Mouse (Mus musculus) kidney, adult 2 months (tissue): ENCODE data around the gene Foxr1. TPM values are rescaled to one million over a fixed set of nuclear protein-coding genes. Genes with fewer than 3 reads are reported as not detected.
"Not testable (repeated sequence)": the region's sequence is repeated elsewhere in the genome, so short reads cannot be mapped to it uniquely, and the experiment has no call there.

ENCODE experiments used
- DNase-seq: peaks from one replicate; pipeline ENCODE4 v3.0.0; 2021
- H3K27ac ChIP-seq: fragments of 200-500 bp; 2 replicates; pipeline ENCODE4 v1.5.1; 2012; ENCODE audit warnings: low read depth, low read length, control low read depth, inconsistent platforms; ENCODE audit not compliant: insufficient read depth
- H3K27me3 ChIP-seq: fragments of 200-500 bp; replicated peaks from 2 replicates; pipeline ENCODE4 v1.6.1; 2012; ENCODE audit warnings: mild to moderate bottlenecking, moderate library complexity, low read length, inconsistent platforms; ENCODE audit not compliant: control insufficient read depth, insufficient read depth
- H3K36me3 ChIP-seq: fragments of 200-500 bp; 2 replicates; pipeline ENCODE4 v1.6.1; 2012; ENCODE audit warnings: mild to moderate bottlenecking, moderate library complexity, low read length, inconsistent platforms; ENCODE audit not compliant: control insufficient read depth, insufficient read depth
- H3K4me1 ChIP-seq: fragments of 200-500 bp; 2 replicates; pipeline ENCODE4 v1.6.1; 2011; ENCODE audit warnings: low read length; ENCODE audit not compliant: control insufficient read depth, insufficient read depth
- H3K4me3 ChIP-seq: fragments of 200-500 bp; 2 replicates; pipeline ENCODE4 v1.5.1; 2011; ENCODE audit warnings: mild to moderate bottlenecking, low read depth, low read length, control low read depth; ENCODE audit not compliant: insufficient read depth
- CTCF ChIP-seq: fragments of 200-500 bp; conservative IDR thresholded peaks from 2 replicates; pipeline ENCODE4 v1.5.1; 2011; ENCODE audit warnings: low read depth, mild to moderate bottlenecking, control low read depth, low read length, moderate library complexity, mixed read lengths; ENCODE audit not compliant: insufficient read depth, insufficient read length
- POLR2A ChIP-seq: fragments of 200-500 bp; IDR thresholded peaks from one replicate; pipeline ENCODE4 v1.6.1; 2011; ENCODE audit warnings: low read depth, low read length, control low read depth
- WGBS: fragments of 180-500 bp; shearing (Covaris S2); methylation state at CpG from one replicate; pipeline ENCODE4 v1.1.7; 2018; 5-methylcytosine and 5-hydroxymethylcytosine counted together
- polyA plus RNA-seq: library from polyadenylated mRNA; depleted of rRNA; stranded (reverse); fragments of >200 nt; gene quantifications from 2 replicates; pipeline ENCODE4 v1.2.3, GENCODE M21; 2012

The Foxr1 gene
- polyA plus RNA-seq, 1 experiment, result not detected

DNA sequence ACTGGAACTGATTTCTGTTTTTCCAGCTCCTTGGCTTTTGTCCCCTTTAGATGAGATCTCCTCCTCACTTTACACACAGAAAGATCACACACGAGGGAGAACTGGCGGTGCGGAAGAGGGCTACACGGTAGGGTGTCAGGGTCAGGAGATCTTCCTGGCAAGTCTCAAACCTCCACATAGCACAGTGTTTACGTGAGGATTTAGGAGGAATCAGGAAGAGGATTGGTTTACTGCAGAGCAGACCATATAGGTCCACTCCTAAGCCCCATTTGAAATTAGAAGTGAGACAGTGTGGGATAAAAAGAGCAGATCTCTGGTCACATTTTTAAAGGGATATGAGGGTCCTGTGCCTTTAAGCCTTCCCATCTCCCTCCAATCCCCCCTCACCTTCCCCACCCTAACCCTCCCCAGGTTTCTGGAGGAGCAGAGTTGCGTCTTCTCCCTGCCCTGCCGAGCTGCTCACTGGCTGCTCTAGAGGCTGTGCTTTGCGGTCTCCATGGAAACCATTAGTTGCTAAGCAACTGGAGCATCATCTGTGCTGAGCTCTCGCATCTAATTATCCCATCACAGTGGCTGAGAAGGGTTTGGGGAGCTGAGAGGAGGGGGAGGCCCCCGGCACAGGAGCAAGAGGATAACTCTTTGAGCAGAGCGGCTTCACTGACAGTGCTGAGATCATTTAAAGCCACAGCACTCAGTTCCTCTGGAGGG lies 16.3 kb upstream of the Foxr1 start:
- no peak for TF ChIP-seq POLR2A
- TF ChIP-seq CTCF, result no peak
- Histone ChIP-seq H3K27ac (no peak overlapping the region), H3K36me3 (no peaks in the 10 kb centered on the region), H3K4me3 (no peak overlapping the region), H3K4me1 (no peaks in the 10 kb centered on the region), H3K27me3 (no peaks in the 10 kb centered on the region)
- 28% methylated on average over 11 of the region's 11 CpGs for WGBS
- DNase-seq, result no peak

GRCm38 (mm10) chr9:44454891-44455220 lies 13.9 kb upstream of the Foxr1 start, which contains the start of gene Upk2:
Upk2 (minus strand) TSS chr9:44454976.
- WGBS, result 48% methylated on average over 4 of the region's 4 CpGs
- H3K27me3 ChIP-seq, result no peaks in the 10 kb centered on the region
- peak; percentile 42 for TF ChIP-seq CTCF
- no peak for TF ChIP-seq POLR2A
- no peaks in the 10 kb centered on the region for H3K4me1 ChIP-seq
- H3K4me3 ChIP-seq, result no peak within 1 kb of the TSS
- DNase-seq, result no peak
- no peaks in the 10 kb centered on the region for H3K36me3 ChIP-seq
- no peak within 1 kb of the TSS for H3K27ac ChIP-seq

- Histone ChIP-seq H3K27me3 (no peaks in the 10 kb centered on the region), H3K4me1 (no peaks in the 10 kb centered on the region), H3K4me3 (no peak overlapping the region), H3K27ac (no peak overlapping the region), H3K36me3 (no peaks in the 10 kb centered on the region)
- DNase-seq, result peak; percentile 80
- TF ChIP-seq POLR2A (no peak), CTCF (peak; percentile 96)
- whole genome bisulfite sequencing, result 11% methylated on average over 14 of the region's 14 CpGs
Measured at GRCm38 (mm10) chr9:44454132-44454890, 13.4 kb upstream of the Foxr1 start.

DNA sequence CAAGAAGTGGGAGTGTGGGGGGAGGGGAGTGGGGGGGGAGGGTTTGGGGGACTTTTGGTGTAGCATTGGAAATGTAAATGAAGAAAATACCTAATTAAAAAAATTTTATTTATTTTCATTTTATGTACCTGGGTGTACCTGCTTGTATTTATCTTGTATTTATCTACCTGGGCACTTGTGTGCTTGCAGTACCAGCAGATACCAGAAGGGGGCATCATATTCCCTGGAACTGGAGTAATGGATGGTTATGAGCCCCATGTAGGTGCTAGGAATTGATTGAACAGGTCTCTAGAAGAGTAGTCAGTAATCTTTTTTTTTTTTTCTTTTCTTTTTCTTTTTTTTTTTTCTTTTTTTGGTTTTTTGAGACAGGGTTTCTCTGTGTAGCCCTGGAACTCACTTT lies 9.5 kb upstream of the Foxr1 start:
- Histone ChIP-seq H3K27me3 (no peaks in the 10 kb centered on the region), H3K36me3 (no peaks in the 10 kb centered on the region), H3K4me1 (no peaks in the 10 kb centered on the region), H3K4me3 (no peak overlapping the region), H3K27ac (no peak overlapping the region)
- TF ChIP-seq CTCF (no peak; the same call in 1 of the 2 replicates), POLR2A (no peak)
- peak; percentile 35 for DNase-seq

DNA sequence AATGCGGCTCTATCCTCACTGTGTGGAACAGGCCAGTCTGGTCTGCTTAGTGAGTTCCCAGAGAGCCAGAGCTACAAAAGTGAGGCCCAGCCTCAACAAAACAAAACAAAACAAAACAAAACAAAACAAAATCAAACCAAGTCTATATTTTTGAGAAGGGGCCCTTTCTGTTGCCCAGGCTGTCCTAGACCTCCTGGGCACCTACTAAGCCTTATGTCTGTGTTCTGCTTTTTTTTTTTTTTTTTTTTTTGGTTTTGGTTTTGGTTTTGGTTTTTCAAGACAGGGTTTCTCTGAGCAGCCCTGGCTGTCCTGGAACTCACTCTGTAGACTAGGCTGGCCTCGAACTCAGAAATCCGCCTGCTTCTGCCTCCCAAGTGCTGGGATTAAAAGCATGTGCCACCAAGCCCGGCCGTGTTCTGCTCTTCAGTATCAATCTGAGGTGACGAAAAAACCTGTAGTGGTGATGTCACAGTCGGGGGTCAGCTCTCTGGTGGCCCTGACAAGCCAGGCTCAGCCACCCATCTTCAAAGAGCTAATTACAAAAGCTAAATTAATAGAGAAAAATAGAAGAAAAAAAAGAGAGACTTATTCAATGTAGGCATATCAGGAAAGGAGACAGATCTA lies 3.6 kb upstream of the Foxr1 start:
- H3K4me3 ChIP-seq, H3K27me3 ChIP-seq, H3K36me3 ChIP-seq, H3K27ac ChIP-seq, DNase-seq, H3K4me1 ChIP-seq: not testable (repeated sequence)
- WGBS, result 87% methylated on average over 7 of the region's 7 CpGs

DNA sequence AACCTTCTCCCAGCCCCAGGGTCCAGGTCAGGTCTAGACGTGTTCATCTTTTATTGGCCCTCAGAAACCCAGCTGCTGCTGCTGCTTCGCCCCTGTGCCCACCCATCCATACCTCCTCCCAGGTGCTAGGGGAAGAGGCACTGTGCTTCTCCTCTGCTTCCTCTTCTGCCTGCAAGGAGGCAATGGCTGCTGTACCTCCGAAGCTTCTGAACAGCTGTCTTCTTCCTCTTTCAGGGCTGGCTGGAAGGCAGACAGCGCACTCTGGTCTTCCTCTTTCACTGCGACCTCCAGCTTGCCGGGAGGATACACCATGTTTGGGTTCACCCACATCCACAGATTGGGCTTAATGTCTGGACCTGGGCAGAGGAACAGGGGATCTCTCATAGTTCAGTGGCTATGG lies 5.2 kb downstream of the Foxr1 start:
- Histone ChIP-seq H3K4me1 (no peaks in the 10 kb centered on the region), H3K27ac (no peak overlapping the region), H3K36me3 (no peaks in the 10 kb centered on the region), H3K4me3 (no peak overlapping the region), H3K27me3 (no peaks in the 10 kb centered on the region)
- no peak for TF ChIP-seq POLR2A
- no peak for TF ChIP-seq CTCF
- WGBS, result 69% methylated on average over 6 of the region's 6 CpGs
- no peak for DNase-seq

- no peak for DNase-seq
- Histone ChIP-seq H3K36me3 (no peaks in the 10 kb centered on the region), H3K27ac (no peak overlapping the region), H3K27me3 (no peaks in the 10 kb centered on the region), H3K4me3 (no peak overlapping the region), H3K4me1 (no peaks in the 10 kb centered on the region)
- TF ChIP-seq POLR2A (no peak), CTCF (no peak)
- 48% methylated on average over 5 of the region's 5 CpGs for WGBS
Measured at GRCm38 (mm10) chr9:44432577-44433185, 8.3 kb downstream of the Foxr1 start.
